Mouse (Mus musculus) retina, embryonic 14.5 days (tissue): ENCODE results near the gene Zfhx3.

Experiments used
- DNase-seq: peaks from one replicate; pipeline ENCODE4 v3.0.0-alpha.2; 2015; ENCODE audit warnings: low spot score

The Zfhx3 gene

DNA sequence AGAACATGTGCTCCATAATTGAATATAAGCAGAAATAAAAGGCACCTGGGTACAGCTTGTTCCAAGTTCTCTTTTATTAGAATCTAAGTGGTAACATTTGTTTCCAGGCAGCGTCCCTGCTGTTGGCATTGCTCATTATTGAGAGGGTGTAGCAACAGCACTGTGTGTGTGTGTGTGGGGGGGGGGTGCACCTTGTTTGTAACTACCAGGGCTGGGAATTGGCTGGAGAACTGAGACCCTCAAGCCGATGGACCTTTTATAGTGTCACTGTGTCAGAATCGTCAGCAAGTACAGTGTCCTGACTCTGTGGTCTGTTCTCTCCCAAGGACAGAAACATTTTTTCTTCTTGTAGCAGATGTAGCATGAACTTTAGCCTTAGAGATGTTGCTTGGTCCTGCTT is 77.2 kb downstream of the Zfhx3 start:
- DNase-seq, result no peak

- peak; percentile 47 for DNase-seq
Observed at GRCm38 (mm10) chr8:108022404-108022803, 80.0 kb downstream of the Zfhx3 start.

GRCm38 (mm10) chr8:108024331-108024730 is 81.9 kb downstream of the Zfhx3 start:
- DNase-seq, result no peak

DNA sequence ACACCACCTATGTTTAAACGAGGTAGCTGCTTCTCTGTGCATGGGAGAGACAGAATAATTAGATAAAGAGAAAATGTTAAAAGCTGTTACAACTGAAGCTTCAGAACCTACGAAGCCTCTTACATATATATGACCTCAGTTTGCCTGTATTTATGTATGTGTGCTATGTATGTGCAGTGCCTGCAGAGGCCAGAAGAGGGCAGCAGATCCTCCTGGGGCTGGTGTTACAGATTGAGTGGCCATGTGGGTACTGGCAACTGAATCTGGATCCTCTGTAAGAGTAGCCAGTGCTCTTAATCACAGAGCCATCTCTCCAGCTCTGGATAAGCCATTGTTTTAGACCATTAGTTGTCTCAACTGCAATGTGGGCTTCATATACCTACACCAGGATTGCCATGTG is 82.8 kb downstream of the Zfhx3 start:
- no peak for DNase-seq

DNA sequence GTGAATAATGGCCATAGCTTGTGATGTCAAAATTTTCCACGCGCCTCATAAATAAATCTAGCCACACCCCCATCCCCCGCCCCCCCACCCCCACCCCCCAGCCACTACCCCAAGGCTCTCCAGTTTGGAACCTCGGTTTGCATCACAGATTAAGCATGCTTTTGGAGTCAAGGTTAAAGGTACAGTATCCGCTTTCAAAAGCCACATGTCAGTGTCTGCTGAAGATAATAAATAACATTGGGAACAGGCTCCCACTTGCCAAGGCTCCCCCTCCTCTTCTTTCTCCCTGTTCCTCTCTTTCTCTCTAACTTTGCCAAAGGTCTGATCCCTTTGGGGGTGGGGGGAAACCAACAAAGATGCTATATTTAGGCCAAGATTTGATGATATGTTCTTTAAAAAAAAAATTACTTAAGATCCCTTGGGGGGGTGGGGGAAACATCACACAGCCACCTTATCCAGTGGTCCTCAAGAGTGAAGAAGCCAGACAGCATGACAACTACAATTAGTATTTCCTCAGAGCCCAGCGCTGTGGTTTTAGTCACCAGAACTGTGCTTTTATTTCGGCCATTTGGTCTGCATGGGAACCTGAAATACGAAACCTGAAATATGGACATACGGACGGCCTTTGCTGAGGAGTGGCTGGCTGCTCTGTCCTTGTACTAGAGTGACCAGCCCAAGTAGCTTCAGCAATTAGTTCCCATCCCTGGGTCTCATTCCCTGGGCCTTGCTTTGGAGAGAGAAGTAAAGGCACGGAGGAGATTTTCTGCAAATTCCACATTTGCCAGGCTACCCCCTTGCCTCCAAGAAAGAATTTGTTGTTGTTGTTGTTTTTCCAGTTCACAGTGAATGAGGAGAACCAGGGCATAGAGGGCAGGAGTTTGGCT is 84.4 kb downstream of the Zfhx3 start:
- peak; percentile 39 for DNase-seq

GRCm38 (mm10) chr8:108027561-108028025 is 85.1 kb downstream of the Zfhx3 start:
- DNase-seq, result peak; percentile 84

GRCm38 (mm10) chr8:108028440-108028839 is 86.0 kb downstream of the Zfhx3 start:
- DNase-seq, result no peak

GRCm38 (mm10) chr8:108031159-108031558 is 88.7 kb downstream of the Zfhx3 start:
- no peak for DNase-seq

DNA sequence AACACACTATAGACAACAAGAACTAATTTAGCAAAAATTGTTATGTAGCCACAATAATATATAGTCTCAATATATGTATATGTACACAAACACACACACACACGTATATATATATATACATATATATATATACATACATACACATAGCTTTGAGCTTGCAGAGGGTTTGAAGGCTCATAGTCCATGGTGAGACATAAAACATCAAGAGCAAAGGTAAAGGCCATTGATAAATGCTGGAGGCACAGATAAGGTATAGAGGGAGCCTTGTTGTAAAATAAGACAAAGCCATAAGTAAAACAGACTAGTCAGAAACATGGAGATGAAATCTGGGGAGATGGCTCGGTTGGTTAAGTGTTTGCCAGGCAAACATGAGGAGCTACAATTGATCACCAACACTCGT is 91.6 kb downstream of the Zfhx3 start:
- no peak for DNase-seq

- no peak for DNase-seq
Observed at GRCm38 (mm10) chr8:108034726-108035125, 92.3 kb downstream of the Zfhx3 start.

DNA sequence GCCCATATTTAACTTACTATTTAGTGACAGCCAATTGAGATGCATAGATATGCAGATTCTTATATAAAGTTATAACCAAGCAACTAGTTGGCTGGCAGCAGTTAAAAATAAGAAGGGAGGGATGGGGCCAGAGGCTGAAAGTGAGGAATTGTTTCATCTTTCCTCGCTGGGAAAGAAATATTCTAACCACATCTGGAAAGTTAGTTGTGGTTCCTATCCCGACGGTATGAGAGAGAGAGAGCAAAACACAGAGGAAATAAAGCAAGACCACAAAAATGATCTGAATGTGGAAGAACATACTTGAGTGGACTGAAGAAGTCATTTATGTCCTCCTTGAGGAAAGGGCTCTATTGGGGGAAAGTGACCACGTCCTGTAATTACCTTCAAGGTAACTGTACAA is 101.2 kb downstream of the Zfhx3 start:
- no peak for DNase-seq

- no peak for DNase-seq
Observed at GRCm38 (mm10) chr8:108044185-108044584, 101.7 kb downstream of the Zfhx3 start.

GRCm38 (mm10) chr8:108056241-108056640 is 113.8 kb downstream of the Zfhx3 start:
- DNase-seq, result no peak

GRCm38 (mm10) chr8:108061972-108062371 is 119.5 kb downstream of the Zfhx3 start:
- DNase-seq, result no peak

GRCm38 (mm10) chr8:108067111-108067510 is 124.7 kb downstream of the Zfhx3 start:
- DNase-seq, result no peak

DNA sequence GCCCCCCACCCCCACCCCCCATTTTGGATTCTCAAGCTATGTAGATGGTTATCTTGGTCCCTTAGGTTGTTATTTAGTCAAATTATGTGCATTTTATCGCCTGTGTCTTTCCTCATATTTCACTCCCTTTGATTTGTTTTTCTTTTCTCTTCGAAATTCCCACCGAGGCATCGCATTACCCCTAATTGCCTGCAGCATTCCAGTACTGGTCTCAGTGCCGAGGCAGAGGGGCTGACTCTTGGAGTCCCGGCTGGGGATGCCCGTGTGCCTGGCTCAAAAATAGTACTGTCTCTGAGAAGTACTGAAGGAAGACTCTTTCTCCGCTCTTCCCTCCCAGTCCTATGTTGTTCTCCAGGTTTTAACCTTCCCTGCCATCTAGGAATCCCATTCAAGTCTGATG is 125.8 kb downstream of the Zfhx3 start:
- no peak for DNase-seq

- DNase-seq, result no peak
Observed at GRCm38 (mm10) chr8:108070438-108070837, 128.0 kb downstream of the Zfhx3 start.

DNA sequence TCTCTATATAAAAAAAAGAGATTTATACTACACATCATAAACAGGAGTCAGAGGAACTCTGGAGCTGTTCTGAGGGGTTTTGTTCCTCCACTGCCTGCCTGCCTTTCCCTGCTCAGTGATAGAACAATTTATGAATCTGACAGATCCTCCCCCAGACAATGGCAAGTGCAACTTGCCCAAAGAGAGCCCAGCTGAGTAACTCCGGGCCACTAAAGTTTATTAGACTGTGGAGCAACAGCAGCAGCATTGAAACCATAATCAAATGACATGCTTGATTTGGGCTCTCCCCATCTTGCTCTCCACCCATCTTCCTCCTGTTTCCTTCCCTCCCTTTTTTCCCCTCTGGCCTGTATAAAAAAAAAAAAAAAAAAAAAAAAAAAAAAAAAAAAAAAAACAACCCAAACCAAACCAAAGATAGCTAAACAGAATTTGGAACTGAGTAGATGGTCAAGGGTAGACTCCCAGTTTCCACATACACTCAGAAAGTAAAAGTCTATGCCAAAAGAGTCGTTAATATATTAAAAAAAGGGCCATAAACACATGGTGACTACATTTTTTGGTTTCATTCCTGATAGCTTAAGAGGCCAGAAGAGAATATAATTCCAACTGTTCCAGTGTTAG is 129.8 kb downstream of the Zfhx3 start:
- DNase-seq, result peak; percentile 68

DNA sequence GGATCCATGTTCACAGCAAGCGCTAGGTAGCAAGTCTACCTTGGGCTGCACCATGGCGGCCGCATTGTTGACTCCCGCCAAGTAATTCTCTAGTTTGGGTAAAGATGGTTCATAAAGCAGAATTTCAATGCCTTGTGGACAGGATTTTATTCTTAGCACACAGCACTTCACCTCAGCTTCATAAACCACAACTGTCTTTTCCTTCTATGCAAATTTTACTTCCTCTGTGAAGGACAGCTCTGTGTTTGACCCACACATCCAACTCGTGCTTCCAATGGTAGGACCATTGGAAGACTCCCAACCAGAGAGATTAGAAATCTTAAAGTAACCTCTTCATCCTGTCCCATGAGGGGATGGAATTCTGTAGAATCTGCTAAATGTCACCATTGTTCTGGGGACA is 130.4 kb downstream of the Zfhx3 start:
- DNase-seq, result no peak

GRCm38 (mm10) chr8:108075176-108075575 is 132.7 kb downstream of the Zfhx3 start:
- DNase-seq, result no peak

DNA sequence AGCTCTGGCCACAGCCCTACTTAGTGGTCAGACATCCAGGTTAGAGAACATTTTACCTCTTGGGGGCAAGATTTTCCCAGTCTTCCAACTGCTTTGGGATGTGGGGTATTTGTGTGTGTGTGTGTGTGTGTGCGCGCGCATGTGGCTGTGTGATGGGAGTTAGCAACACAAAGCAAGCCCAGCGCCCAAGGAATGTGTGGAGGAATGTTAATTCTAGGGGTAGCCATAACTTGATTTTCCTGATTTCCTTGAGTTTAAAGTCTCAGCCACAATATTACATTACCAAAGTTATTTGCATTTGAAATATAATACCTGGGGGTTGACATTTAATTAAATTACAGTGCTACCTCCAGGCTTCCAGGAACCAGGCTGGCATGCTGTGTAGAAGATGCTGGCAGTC is 136.3 kb downstream of the Zfhx3 start:
- DNase-seq, result no peak

DNA sequence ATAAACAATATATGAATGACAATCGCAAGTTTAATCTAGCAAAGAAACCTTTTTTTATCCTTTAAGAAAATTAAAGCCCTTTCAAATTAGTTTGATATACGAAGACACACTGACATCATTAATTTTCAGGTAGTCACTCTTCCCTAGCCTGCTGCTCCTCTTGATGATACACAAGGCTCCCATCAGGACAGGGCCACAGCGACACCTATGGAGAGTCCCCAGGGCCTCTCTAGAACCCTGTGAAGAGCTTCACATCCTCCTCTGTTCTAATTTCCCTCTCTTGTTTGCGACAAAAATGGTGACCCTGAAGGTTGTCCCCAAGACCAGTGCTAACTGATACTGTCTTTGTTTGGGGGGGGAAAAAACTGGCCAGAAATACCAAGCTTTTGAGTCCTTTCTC is 144.5 kb downstream of the Zfhx3 start:
- DNase-seq, result no peak

DNA sequence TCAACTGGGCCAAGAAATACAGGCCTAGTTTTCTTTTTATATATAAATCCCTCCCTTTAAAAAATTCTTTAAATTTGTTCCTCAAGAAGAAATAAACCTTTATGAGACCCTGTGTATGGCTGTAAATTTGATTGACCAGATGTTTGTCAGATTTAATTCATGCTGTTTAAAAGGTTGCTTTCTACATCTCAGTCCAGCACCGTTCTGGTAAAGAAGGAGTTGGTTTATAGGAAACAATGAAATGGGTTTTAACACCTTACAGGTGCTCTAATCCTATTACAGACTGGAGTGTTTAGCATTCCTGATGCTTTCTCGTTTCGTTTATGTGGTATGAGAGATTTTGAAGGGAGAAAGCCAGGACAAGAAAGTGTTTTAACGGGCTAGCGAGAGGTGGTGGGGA is 147.2 kb downstream of the Zfhx3 start:
- no peak for DNase-seq

GRCm38 (mm10) chr8:108098598-108098997 is 156.2 kb downstream of the Zfhx3 start:
- no peak for DNase-seq
